Mouse (Mus musculus) liver, embryonic 15.5 days (tissue): ENCODE results near the gene Mlst8. TPM values are rescaled to one million over a fixed set of nuclear protein-coding genes. Genes with fewer than 3 reads are reported as not detected.
"Not testable (repeated sequence)": the region's sequence is repeated elsewhere in the genome, so short reads cannot be mapped to it uniquely, and the experiment has no call there.

Source experiments
- ATAC-seq: fragments of 200-750 bp; cut with Nextera tagmentation; 2 replicates; pipeline ENCODE4 v1.8.0; 2017; ENCODE audit warnings: moderate number of reproducible peaks, mild to moderate bottlenecking, moderate library complexity; ENCODE audit not compliant: insufficient read depth
- H3K27ac ChIP-seq: fragments of 300-500 bp; sonication (generic); replicated peaks from 2 replicates; pipeline ENCODE4 v1.5.1; 2015; ENCODE audit warnings: mild to moderate bottlenecking, inconsistent platforms
- H3K27me3 ChIP-seq: fragments of 300-500 bp; sonication (generic); 2 replicates; pipeline ENCODE4 v1.6.1; 2015; ENCODE audit warnings: mild to moderate bottlenecking, inconsistent platforms
- H3K36me3 ChIP-seq: fragments of 300-500 bp; sonication (generic); replicated peaks from 2 replicates; pipeline ENCODE4 v1.6.1; 2015; ENCODE audit warnings: moderate library complexity, mild to moderate bottlenecking, inconsistent platforms
- H3K4me1 ChIP-seq: fragments of 300-500 bp; sonication (generic); replicated peaks from 2 replicates; pipeline ENCODE4 v1.6.1; 2015; ENCODE audit warnings: inconsistent platforms
- H3K4me2 ChIP-seq: fragments of 300-500 bp; sonication (generic); 2 replicates; pipeline ENCODE4 v1.6.1; 2015; ENCODE audit warnings: moderate library complexity, mild to moderate bottlenecking, inconsistent platforms
- H3K4me3 ChIP-seq: fragments of 300-500 bp; sonication (generic); replicated peaks from 2 replicates; pipeline ENCODE4 v1.5.1; 2015; ENCODE audit warnings: mild to moderate bottlenecking, inconsistent platforms
- H3K9ac ChIP-seq: fragments of 300-500 bp; sonication (generic); 2 replicates; pipeline ENCODE4 v1.6.1; 2015; ENCODE audit warnings: moderate library complexity, mild to moderate bottlenecking, inconsistent platforms
- H3K9me3 ChIP-seq: fragments of 300-500 bp; sonication (generic); replicated peaks from 2 replicates; pipeline ENCODE4 v1.6.1; 2016; ENCODE audit warnings: inconsistent platforms
- WGBS: fragments of 180-500 bp; shearing (Covaris S2); methylation state at CpG from one replicate; pipeline ENCODE4 v1.1.7; 2015; ENCODE audit warnings: mixed read lengths; ENCODE audit not compliant: insufficient replicate concordance; 5-methylcytosine and 5-hydroxymethylcytosine counted together
- polyA plus RNA-seq: library from polyadenylated mRNA; unstranded; fragments of >200 nt; fragmentation: Nextera tagmentation; extraction: Ambion mirVana; gene quantifications from 2 replicates; pipeline ENCODE4 v1.2.1, GENCODE M21; 2015

Gene Mlst8
- polyA plus RNA-seq, 1 experiment from 2014 or later: 12.0 TPM

DNA sequence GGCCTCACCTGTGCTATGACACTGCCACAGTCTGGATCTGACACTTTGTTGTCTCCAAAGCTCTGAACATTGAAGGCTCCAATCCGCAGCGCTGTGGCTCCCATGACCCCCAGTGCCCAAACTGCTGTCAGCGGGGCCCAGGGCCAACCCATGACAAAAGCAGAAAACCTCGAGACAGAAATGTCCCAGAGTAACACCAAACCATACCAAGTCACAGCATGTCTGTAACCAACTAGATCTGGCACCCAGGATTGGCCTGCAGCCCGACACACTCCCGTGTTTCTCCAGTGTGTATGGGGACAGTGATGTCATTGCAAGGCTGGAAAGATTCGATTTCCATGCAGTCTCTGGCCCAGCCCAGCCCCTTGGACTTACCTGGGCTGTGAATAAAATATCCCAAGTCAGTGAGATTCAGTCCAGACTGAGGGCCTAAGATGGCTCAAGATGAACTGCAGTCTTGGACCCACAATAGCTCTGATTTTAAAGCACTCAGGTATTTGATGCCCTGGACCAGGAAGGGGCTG is 36.2 kb downstream of the Mlst8 start, which contains the start of gene Dnase1l2:
TSS of gene Dnase1l2 (minus strand) at position 474 of the 524 bp plus-strand sequence.
- Histone ChIP-seq H3K36me3 (peaks cover 84% of the 10 kb centered on the region), H3K4me1 (no peaks in the 10 kb centered on the region)
- ATAC-seq: no peak

DNA sequence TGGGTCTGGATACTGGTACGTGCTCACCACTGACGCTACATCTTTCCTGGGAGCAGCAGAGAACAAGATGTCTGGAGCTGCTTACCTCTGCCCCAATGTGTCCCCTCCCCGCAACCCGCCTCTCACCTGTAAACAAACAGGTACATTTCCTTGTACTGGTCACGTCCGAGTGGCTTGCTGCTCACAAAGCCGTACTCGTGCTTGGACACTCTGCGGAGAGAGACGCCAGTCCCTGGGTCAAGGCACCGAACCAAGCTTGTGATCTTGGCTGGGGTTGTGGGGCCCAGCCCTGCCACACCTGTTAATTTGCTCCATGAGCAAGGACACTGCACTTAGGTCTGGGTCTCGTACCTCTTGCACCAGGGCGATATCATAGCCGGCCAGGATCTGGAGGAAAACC is 36.8 kb downstream of the Mlst8 start:
- 82% methylated on average over 14 of the region's 14 CpGs for WGBS
- H3K4me1 ChIP-seq: no peaks in the 10 kb centered on the region
- peaks cover 84% of the 10 kb centered on the region for H3K36me3 ChIP-seq

More for the DNA sequence above, 36.2 kb downstream of the Mlst8 start, which contains the start of gene Dnase1l2:
- Histone ChIP-seq H3K9ac (no peak within 1 kb of the TSS), H3K27ac (no peak within 1 kb of the TSS), H3K4me2 (no peak within 1 kb of the TSS), H3K9me3 (no peaks in the 10 kb centered on the region), H3K27me3 (no peaks in the 10 kb centered on the region), H3K4me3 (no peak within 1 kb of the TSS)
- 77% methylated on average over 7 of the region's 7 CpGs for WGBS

GRCm38 (mm10) chr17:24441148-24441547 is 37.7 kb downstream of the Mlst8 start:
- no peaks in the 10 kb centered on the region for H3K4me1 ChIP-seq
- H3K4me2 ChIP-seq: no peak overlapping the region
- no peak for ATAC-seq
- no peaks in the 10 kb centered on the region for H3K27me3 ChIP-seq
- no peaks in the 10 kb centered on the region for H3K9me3 ChIP-seq
- WGBS: 66% methylated on average over 2 of the region's 2 CpGs
- no peak overlapping the region for H3K9ac ChIP-seq
- H3K36me3 ChIP-seq: peaks cover 82% of the 10 kb centered on the region
- H3K4me3 ChIP-seq: no peak overlapping the region
- no peak overlapping the region for H3K27ac ChIP-seq

More for the DNA sequence above, 36.8 kb downstream of the Mlst8 start:
- ATAC-seq: no peak
- Histone ChIP-seq H3K27ac (no peak overlapping the region), H3K27me3 (no peaks in the 10 kb centered on the region), H3K9me3 (no peaks in the 10 kb centered on the region), H3K9ac (no peak overlapping the region), H3K4me2 (no peak overlapping the region), H3K4me3 (no peak overlapping the region)

DNA sequence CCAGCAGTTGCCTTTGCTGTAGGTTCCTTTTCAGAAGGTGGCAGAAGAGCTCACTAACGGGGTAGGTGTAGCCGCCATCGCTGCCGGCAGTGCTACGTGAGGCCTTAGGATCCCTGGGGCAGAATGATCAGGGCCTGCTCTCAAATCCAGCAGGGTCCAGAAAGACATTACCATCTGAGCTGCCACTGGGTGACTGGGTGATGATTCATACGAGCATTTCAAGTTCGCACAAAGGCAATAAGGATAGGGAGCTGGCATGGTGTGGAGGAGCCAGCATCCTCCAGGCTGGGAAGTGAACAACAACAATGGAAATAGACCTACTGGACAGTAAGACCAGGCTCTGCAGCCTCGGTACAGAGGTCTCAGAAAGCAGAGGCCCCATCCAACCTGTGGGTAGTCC is 38.5 kb downstream of the Mlst8 start:
- Histone ChIP-seq H3K4me1 (no peaks in the 10 kb centered on the region), H3K27ac (no peak overlapping the region), H3K27me3 (no peaks in the 10 kb centered on the region), H3K9ac (no peak overlapping the region), H3K36me3 (peaks cover 79% of the 10 kb centered on the region), H3K4me2 (no peak overlapping the region), H3K9me3 (no peaks in the 10 kb centered on the region), H3K4me3 (no peak overlapping the region)
- no peak for ATAC-seq
- 86% methylated on average over 8 of the region's 8 CpGs for WGBS

DNA sequence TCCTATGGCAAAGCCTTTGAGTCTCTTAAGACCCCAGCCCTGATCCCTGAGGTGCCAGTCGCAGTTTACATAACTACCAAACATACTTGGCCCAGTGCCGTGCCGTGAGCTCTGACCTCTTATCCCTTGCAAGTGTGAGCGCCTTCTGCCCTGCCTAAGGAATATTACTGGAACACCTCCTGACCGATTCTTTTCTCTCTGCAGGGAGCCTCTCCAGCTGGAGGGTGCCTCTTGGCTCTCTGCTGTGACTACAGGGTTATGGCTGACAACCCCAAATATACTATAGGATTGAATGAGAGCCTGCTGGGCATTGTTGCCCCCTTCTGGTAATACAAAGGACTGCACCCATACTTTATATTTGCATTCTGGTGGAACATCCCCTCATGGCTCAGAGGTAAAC is 41.9 kb downstream of the Mlst8 start:
- no peak for ATAC-seq
- Histone ChIP-seq H3K9ac (no peak overlapping the region), H3K4me1 (no peaks in the 10 kb centered on the region), H3K4me3 (no peak overlapping the region), H3K36me3 (peaks cover 72% of the 10 kb centered on the region), H3K4me2 (no peak overlapping the region), H3K27me3 (no peaks in the 10 kb centered on the region), H3K27ac (no peak overlapping the region), H3K9me3 (no peaks in the 10 kb centered on the region)
- 77% methylated on average over 5 of the region's 5 CpGs for WGBS

DNA sequence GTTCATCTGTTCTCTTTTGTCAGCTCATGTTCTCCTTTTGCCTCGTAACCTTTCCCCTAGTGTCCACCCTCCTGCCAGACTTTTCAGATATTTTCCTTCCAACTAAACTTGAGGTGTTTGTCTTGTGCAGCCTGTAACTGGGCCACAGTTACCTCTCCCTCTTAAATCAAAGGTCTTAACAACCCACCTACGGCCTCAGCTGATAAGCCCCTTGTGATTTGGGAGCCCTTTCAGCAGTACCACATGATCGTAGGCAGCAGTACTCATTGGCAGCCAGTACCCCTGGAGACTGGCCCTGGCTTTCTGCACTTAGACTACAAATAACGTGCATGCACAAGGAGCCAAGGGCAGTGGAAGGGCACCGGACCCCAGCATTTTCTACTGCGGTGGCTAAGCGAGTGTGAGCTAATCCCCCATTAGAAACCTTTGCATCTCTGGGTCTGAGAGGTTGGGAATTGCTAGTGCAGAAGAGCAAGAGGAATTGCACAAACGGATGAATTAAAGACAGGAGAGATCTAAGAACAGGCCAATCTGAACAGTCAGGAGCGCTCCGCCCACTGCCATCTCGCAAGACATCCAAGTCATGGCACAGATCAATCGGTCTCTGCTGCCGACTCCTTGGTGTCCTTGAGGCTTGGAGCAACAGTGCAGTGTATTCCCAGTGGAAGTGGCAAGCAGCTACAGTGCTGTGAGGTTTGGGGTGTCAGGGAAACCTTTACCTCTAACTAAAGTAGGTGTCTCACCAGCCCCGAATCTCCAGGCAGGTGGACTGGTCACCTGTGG is 49.5 kb downstream of the Mlst8 start:
- Histone ChIP-seq H3K4me3 (no peak overlapping the region), H3K27me3 (no peaks in the 10 kb centered on the region), H3K4me2 (no peak overlapping the region), H3K4me1 (peaks cover 25% of the 10 kb centered on the region), H3K9me3 (no peaks in the 10 kb centered on the region), H3K9ac (no peak overlapping the region), H3K36me3 (peaks cover 20% of the 10 kb centered on the region), H3K27ac (no peak overlapping the region)
- WGBS: 79% methylated on average over 14 of the region's 14 CpGs
- ATAC-seq: no peak

DNA sequence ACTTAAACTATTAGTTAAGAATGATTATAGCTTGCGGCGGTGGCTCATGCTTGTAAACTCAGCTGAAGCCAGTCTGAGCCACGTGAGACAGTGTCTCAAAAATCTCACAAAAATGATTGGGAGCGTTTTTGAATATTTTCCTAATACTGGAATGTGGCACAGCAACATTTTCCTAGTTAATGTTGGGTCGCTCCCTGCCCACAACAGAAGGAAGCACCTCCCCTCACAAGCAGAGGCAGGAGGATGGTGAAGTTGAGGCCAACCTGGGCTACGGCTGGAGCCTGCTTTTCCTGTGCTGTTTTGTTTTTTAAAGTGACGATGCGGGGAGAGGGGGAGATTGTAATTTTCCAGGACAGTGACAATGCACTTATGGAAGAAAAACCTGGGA is 51.7 kb downstream of the Mlst8 start:
- peaks cover 25% of the 10 kb centered on the region for H3K4me1 ChIP-seq
- H3K36me3 ChIP-seq: peaks cover 32% of the 10 kb centered on the region
- 1% methylated on average over 8 of the region's 8 CpGs for WGBS
- peak overlapping the region; percentile 92 for H3K27ac ChIP-seq
- H3K4me3 ChIP-seq: peak overlapping the region; percentile 72
- no peaks in the 10 kb centered on the region for H3K27me3 ChIP-seq
- H3K9me3 ChIP-seq: no peaks in the 10 kb centered on the region
- no peak for ATAC-seq
- H3K4me2 ChIP-seq: peak overlapping the region; percentile 83
- H3K9ac ChIP-seq: peak overlapping the region; percentile 79

GRCm38 (mm10) chr17:24426471-24427169 is 52.3 kb downstream of the Mlst8 start, which contains the start of gene Eci1:
Gene Eci1, plus strand, starts transcription at chr17:24426641.
- H3K4me3 ChIP-seq: peak within 1 kb of the TSS; percentile 72
- peaks cover 38% of the 10 kb centered on the region for H3K36me3 ChIP-seq
- under 1% methylated on average over 48 of the region's 48 CpGs for WGBS

GRCm38 (mm10) chr17:24425905-24426304 is 53.0 kb downstream of the Mlst8 start:
- Histone ChIP-seq H3K36me3 (peaks cover 45% of the 10 kb centered on the region), H3K4me2 (peak overlapping the region; percentile 83), H3K9ac (peak overlapping the region; percentile 79; the same call in 1 of the 2 replicates), H3K27ac (peak overlapping the region; percentile 92; the same call in 1 of the 2 replicates), H3K9me3 (no peaks in the 10 kb centered on the region), H3K4me3 (peak overlapping the region; percentile 72), H3K4me1 (peaks cover 25% of the 10 kb centered on the region), H3K27me3 (no peaks in the 10 kb centered on the region)
- 87% methylated on average over 7 of the region's 7 CpGs for WGBS
- ATAC-seq: no peak

More at GRCm38 (mm10) chr17:24426471-24427169, 52.3 kb downstream of the Mlst8 start, which contains the start of gene Eci1:
- H3K27ac ChIP-seq: peak within 1 kb of the TSS; percentile 92
- no peaks in the 10 kb centered on the region for H3K9me3 ChIP-seq
- H3K9ac ChIP-seq: peak within 1 kb of the TSS; percentile 79
- H3K4me1 ChIP-seq: peaks cover 25% of the 10 kb centered on the region
- no peaks in the 10 kb centered on the region for H3K27me3 ChIP-seq
- H3K4me2 ChIP-seq: peak within 1 kb of the TSS; percentile 83
- ATAC-seq: peak; percentile 96

- H3K4me2 ChIP-seq, H3K27me3 ChIP-seq, H3K9ac ChIP-seq, H3K9me3 ChIP-seq, ATAC-seq, H3K4me3 ChIP-seq, H3K27ac ChIP-seq: not testable (repeated sequence)
- peaks cover 51% of the 10 kb centered on the region for H3K36me3 ChIP-seq
- 87% methylated on average over 6 of the region's 8 CpGs for WGBS
- peaks cover 25% of the 10 kb centered on the region for H3K4me1 ChIP-seq
These were observed 53.6 kb downstream of the Mlst8 start for GRCm38 (mm10) chr17:24425326-24425725.

DNA sequence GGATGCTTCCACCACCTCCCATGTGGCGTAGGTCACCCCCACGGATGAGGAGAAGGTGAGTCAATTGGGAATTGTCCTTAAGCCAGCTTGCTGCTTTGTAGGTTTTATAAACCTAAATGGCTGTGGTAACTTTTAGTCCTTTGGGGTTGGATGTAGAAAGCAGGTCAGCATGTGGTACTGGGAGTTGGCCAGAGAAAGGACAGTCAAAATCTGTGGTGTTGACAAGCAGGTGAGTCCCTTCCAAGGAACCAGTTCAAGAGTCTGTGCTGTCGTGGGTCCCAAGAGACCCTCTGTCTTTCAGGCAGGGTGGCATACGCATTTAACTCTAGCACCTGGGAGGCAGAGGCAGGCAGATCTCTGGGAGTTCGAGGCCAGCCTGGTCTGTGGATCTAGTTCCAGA is 54.4 kb downstream of the Mlst8 start:
- no peaks in the 10 kb centered on the region for H3K9me3 ChIP-seq
- H3K4me3 ChIP-seq: no peak overlapping the region
- H3K36me3 ChIP-seq: peaks cover 59% of the 10 kb centered on the region
- WGBS: 83% methylated on average over 5 of the region's 5 CpGs
- no peak overlapping the region for H3K9ac ChIP-seq
- ATAC-seq: no peak
- no peaks in the 10 kb centered on the region for H3K27me3 ChIP-seq
- H3K4me1 ChIP-seq: peaks cover 25% of the 10 kb centered on the region
- H3K27ac ChIP-seq: no peak overlapping the region
- H3K4me2 ChIP-seq: no peak overlapping the region
